Mouse (Mus musculus) lung, postnatal 10 days (tissue): Measurements from ENCODE around the gene Acly.
"Not testable (repeated sequence)": the region's sequence is repeated elsewhere in the genome, so short reads cannot be mapped to it uniquely, and the experiment has no call there.

Experiments used
- DNase-seq: peaks from one replicate; pipeline ENCODE4 v3.0.0; 2021

Gene Acly

DNA sequence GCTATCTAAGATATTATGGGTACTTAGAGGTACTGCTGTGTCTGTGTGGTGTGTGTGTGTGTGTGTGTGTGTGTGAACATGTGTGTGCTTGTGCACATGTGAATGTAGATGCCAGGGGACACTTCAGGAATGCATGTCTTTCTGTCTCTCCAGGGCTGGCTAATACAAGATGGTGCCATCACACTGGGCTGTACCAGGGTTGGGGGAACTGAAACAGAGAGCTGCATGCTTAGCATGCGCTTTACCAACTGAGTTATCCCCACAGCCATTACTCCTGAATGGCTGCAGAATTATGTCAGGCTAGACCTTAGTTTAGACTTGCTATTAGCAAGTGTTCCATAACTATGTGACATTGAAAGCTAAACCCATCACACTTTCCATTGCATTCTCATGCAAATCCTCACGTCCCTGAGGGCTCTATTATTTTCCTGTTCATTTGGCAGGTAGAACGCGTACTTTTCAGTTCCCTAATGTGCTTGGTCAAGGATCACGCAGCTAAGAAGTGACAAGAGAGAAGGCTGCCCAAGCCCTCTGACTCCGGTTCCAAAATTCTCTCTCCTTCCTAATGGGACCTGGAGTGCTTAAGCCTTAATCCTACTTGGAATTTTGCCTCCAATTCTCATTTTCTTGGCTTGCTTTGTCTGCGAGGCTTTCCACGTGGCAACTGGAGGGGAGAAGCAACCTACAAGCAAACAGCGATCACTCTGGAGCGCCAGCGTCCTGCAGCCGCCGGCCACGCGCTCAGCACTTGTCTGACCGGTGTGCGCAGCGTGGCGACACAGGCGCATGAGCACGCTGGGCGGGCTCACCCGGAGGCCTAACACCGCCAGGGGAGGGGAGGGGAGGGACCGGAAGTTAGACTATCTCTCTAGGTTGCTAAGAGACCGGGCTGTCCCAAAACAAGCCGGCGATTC is 17.3 kb upstream of the Acly start, which contains the start of gene Ttc25:
TSS of gene Ttc25 (plus strand) at position 776 of the 914 bp plus-strand sequence.
- peak; percentile 95 for DNase-seq

DNA sequence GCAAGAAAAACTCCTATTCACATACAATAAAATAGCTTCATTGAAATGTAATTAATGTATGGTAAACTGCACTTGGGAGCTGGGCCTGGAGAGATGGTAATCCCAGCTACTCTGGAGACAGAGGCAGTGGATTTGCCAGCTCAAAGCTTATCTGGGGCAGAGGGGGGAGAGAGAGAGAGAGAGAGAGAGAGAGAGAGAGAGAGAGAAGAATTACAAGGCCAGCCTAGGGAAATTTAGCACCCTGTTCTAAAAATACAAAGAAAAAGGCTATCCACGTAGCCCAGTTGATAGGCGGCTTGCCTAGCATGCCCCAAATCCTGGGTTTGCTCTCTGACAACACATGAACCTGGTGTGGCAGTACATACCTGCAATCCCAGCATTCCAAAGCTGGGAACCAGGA is 13.8 kb upstream of the Acly start:
- DNase-seq: no peak

DNA sequence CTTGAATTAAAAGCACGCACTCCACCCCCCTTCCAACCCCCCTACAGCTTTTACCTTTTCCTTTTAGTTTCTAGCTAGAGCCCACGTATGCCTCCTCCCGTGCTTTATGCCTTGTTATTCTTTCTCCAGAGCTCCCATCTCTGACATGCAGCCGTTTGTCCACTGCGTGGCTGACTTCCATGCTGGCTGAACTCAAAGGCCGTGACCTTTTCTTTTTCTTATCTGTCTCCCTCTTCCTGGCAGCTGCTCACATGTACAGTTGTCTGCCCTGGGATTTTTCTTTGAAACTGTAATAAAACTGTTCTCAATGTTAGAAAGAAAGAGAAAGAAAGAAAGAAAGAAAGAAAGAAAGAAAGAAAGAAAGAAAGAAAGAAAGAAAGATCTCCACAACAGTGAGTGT is 13.2 kb upstream of the Acly start:
- no peak for DNase-seq

DNA sequence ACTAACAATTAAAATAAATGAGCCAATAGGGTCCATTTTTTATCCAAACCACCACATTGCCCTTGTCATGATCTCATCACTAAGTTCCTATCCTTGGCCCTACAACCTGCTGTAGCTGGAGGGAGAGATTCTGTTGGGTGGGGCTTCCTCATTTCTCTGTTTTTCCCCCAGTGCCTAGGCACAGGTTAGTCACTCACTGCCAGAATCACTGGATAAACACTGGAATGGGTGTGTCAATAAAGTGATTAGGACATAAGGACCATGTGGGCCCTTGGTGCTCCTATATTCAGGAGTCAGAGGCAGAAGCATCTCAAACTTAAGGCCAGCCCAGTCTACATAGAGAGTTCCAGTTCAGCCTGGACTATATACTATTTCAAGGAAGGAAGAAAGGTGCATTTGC is 8.7 kb upstream of the Acly start:
- no peak for DNase-seq

DNA sequence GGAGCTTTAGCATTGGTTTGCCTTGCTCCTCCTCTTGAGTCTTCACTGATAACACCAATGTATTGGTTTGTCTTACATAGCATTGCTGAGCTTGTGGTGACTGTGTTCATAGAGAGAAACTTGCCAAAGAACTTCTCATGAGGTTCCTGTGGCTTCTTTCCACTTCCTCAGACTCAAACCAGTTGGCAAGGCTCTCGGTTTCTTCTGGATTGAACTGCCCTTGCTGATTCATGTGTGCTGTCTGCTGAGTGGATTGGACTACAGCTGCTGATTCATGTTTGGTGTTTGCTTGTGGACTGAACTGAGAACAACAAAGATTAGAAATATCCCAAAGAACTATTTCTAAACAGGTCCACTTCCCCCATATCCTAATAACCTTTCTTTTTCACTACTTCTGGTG is 8.2 kb upstream of the Acly start:
- no peak for DNase-seq

DNA sequence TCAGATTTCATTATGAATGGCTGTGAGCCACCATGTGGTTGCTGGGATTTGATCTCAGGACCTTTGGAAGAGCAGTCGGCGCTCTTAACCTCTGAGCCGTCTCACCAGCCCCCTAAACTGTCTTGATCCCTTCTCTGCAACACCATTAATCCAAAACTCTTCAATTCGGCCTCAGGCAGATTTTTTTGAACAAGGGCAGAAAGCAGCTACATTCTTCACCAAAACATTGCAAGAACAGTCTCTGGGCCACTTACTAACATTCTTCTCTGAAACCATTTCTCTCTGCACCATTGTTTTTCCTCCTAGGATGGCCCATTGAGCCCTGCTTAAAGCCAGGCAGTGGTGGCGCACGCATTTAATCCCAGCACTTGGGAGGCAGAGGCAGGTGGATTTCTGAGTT is 7.0 kb upstream of the Acly start:
- DNase-seq: not testable (repeated sequence)

DNA sequence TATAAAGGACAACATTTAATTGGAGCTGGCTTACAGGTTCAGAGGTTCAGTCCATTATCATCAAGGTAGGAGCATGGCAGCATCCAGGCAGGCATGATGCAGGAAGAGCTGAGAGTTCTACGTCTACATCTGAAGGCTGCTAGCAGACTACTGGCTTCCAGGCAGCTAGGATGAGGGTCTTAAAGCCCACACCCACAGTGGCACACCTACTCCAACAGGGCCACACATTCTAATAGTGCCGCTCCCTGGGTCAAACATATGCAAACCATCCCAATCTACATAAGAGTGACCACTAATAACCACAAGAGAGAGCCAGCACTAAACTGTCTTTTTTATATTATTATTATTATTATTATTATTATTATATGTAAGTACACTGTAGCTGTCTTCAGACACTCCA is 6.6 kb upstream of the Acly start:
- not testable (repeated sequence) for DNase-seq

DNA sequence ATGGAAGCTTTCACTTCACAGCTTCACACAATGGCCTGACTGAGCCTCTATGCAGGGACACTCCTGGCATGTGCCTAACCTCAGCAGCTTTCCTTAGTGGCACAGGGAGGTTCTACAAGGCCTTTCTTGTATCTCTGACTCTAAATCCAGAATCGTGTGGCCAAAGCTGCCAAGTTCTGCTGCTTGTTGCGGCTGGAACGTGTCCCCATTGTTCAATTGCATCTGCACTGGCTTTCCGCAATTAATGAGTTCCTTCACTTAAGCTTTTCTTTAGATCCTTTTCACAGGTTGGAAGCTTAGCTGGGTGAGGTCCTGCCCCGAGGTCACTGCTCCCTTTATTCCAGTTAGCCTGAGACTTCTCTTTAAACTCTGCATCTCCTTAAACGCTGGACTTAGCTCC is 6.1 kb upstream of the Acly start:
- DNase-seq: no peak

DNA sequence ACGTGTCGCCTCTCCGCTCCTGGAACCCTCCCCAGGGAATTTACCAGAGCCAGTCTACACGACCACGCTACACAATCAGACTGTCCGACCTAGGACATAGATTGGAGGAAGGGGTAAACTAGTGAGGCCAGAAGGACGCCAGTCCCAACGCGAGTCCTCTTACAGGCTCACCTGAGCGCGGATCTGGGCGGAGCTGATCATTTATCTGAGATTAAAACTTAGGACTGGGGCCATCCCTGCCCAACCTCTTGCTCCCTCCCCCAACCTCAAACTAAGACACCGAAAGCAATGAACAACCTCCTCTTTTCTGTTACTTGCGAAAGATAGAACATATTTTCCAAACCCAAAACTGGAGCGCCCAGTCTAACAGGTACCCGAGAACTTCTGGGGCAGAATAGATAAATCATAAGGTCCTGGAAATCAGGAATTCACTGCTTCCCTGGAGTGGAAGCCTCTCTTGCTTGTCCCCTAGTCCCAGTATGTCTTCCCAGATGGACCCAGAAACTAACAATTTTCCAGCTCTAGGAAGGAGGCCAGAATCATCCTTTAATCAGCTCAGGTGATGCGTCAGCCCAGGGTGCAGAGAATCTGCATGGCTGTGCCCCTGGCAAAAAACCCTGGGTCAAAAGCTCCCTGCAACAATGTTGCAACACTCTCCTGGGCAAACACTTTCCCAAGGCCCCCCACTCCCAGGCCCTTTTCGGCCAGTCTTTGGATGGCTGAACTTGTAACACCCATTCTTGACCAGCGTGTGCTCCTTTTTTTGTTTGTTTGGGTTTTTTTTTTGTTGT is 770 bp upstream of the Acly start:
- DNase-seq: no peak

DNA sequence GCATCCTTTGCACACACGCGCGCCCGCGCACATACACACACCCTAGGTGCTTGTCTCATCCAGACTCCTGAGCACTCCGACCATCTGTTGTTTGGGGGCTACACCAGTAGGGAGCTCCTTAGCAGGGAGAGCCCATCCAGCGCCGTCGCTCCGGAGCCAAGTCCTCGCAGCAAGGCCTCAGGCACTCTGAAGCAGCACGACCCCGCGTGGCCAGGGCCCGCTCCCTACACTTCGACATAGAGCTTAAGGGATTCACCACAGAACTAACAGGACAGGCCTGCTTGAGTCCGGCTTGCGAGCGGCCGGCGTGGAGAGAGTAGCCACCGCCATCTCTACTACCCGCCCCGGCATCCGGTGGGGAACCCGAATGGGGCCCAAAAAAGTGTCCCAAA is 738 bp downstream of the Acly start:
- peak; percentile 79 for DNase-seq

DNA sequence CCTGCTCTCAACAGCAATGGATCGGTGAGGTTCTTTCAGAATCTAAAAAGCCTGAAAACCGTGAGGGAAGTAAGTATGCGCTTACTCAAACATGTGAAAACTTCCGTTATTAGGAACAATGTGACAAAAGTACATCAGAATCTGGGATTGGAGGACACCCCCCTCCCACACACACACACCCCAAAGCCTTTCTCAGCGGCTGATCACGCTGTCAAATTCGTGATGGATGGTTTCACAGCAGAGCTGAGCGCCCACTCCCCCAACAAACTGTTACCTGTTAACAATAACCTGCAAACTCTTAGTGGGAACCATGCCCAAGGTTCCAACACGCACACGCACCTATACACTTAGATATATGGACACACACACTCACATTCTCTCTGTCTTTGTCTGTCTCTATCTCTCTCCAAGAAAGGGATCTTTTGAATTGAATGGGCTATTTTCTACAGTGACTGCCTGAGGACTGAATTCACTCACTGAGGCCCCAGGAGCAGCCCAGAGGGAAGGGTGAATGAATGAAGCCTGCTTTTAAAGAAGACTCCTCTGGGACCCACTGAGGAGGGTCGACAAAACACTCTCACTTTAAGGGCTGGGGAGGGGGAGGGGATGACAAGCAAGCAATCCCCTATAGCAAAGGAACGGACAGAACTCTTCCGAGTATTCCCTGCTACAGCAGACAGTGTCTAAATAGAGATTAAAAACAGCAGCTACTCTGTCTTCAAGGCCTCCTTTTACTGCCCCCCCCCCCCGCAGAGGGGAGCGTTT is 1.6 kb downstream of the Acly start:
- DNase-seq: no peak

DNA sequence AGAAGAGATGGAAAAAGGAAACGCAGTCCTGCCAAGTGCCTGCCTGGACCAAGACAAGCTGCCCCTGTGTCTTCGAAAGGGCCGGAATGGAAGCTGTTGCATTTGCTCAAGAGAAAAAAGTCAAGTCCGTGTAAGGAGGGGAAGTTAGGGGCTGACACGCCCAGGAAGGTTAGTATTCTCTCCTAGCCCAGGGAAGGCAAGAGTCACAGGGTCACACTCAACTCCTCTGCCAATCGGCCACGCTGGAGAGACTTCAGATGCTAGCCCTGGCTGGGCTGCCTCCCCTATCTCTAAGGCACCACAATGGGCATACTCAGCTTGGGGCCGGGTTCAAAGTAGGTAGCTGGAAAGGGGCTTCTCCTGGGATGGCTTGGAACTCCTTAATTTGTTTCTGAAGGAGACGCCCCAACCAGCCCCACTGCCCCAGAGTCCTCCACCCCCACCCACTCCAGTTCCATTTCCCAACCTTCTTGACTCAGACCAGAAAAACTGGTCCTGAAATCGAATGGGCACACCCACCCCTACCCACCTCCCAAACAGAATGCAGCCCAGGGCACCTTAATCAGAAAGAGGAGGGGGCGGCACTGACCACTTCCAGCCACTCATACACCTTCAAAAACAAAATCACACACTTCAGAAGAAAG is 2.7 kb downstream of the Acly start:
- peak; percentile 43 for DNase-seq

DNA sequence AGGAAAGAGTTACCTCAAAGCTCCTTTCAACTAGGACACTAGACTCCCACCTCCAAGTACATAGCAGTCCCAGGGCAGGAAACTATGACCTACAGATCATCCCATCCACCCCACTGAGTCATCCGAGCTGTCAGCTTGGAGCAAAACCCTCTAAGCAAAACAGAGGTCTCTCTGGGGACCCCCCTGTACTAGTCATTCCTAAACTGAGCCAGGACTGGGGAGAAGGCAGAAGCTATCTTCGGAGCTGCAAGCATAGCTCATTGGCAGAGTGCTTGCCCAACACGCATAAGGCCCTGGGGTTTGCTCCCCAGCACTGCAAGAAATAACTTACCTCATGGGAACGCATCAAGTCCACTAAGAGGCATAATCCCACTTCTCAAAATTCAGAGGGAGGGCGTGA is 3.4 kb downstream of the Acly start:
- no peak for DNase-seq

DNA sequence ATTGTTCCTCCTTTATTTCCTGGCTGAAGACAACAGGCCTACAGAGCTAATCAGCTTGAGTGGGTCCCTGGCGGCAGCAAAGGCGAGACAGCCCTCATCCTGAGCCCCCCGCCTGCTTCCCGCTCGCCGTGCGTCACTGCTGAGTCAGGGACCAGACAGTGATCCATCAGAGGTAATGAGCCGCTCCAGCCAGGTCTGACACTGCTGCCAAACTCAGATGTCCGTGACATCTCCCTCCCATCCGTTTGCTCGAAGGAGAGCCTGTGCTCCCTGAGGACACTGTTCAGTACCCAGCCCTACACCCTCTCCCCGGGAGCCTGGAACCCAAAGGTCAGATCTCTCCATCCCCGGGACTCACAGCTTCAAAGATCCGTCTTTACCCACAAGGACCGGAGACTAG is 7.0 kb downstream of the Acly start:
- DNase-seq: no peak

DNA sequence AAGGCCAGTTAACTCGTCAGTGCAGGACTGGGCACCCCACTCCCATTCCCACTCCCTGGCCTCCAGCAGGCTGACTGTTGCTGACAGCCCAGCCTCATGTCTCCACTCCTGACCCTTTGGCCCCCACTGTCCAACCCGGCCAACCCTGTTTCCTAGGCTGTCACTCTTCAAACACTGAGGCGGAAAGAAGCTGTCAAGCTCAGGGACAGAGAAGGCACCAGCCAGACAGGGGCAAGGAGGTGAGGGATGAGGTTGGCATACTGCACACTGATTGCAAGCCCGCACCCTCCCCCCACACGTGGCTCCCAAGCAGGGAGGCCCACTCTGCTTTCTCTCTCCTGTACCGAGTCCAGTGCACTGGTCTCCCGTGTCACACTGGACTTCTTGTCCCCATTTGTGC is 8.6 kb downstream of the Acly start:
- no peak for DNase-seq

DNA sequence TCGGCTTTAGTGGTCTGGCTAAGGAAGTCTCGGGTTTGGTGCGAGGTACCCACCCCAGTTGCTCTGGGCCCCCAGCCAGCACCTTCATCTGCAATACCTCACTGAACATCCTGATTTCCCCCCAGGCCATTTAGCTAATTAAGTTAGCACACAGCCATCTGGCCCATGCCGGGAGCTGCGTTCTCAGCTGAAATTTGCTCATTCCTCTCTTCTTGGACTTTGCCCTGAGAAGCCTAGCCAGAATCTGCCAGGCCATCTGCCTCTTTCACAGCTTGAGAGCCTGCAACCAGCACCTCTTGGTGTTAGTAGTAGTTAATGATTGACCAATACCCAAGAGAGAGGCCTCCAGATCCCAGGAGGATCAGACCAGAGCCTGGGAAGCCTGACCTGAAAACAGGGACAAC is 9.6 kb downstream of the Acly start:
- peak; percentile 15 for DNase-seq

DNA sequence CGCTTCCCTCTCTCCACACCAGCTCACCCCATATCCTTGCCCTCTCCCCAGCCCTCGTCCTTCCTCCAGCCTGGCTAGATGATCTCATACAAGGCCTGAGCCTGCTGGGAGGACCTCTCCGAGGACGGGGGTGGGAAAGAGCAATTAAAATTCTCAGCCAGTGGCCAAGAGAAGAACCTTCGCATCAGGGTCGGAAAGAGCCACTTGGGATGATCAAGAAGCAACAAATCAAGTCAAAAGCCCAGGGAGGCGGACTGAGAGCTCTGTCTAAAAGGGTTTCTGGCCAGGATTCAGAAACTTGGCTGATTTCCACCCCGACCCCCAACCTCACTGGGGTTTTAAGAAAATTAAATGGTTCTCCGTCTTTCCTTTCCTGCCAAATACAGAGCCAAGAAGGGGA is 11.5 kb downstream of the Acly start:
- DNase-seq: no peak

DNA sequence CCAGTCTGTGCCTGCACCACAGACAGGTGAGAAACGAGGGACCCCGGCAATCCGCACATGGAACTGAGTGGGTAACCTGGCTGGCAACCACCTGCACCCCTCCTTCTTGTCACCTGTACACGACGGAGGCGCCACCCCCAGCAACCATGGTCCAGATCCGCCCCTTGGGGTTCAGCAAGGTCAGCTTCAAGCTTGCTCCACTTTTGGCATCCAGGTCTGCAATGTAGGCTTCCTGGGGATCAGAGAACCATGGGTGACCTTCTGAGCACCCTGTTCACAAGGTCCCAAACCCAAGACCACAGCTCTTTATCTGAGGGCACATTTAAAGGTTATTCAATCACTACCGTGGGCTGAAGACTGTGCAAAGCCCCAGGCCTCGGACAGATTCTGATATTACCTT is 12.0 kb downstream of the Acly start:
- DNase-seq: no peak

DNA sequence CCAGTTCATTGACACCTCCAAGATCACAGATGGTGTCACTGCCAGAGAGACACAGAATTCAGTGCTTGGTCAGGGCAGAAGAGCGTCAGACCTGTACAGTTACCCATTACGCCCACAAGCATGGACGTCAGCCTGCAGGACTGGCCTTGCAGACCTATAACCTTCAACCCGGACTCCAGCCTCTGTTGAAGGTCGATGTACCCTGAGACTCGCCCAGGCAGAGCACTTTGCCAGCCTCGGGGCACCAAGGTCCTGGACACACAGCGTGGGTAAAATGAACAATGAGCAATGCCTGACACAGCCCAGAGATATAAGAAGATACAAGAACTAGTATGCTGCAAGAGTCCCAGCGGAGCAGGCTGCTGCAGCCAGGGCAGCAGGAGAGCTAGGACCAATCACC is 12.7 kb downstream of the Acly start:
- DNase-seq: no peak

DNA sequence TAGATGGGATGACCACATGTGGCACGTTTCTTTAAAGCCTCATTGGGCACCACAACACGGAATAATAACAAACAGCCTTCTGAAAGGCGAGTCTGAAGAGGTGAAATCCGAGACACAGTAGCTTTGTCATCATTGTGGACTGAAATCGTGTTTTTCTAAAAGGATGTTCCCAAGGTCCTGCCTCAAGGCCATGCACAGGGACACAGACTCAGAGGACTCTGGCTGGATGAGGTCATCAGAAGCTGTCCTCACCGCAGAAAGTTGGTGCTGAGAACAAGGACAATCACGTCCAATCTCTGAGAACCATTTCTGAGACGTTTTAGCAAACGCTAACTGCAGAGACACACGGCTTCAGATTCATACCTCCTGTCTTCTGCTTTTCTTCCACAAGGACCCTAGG is 14.1 kb downstream of the Acly start:
- DNase-seq: no peak

DNA sequence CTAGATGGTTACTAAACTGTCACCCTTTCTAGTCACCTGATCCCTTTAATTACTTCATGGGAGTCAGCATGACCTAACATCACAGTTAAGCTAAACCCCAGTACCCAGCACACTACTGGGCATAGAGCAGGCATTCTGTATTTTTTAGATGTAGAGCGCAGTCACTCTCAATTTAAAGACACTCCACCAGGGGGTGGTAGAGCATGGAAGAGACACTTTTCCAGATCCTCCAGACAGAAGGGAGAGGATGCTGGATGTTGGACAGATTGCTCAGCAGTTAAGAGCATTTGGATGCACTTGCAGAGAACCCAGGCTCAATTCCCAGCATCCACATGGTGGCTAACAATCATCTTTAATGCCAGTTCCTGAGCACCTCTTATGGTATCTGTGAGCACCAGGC is 15.4 kb downstream of the Acly start:
- DNase-seq: peak; percentile 51

DNA sequence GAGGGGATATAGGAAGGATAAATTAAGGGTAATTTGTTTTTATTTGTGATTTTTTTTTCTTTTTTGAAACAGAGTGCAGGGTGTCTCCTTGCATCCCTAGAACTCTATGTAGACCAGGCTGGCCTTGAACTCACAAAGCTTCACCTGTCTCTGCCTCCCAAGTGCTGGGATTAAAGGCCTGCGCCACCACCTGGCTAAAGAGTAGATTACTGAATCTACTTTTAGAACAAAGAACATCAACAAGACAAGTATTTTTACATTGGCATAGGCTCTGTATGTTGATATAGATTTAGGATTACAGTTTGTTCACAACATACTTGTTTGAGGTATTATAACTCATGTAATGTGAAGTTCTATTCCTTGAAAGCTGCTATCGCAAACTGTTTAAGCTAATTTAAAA is 17.2 kb downstream of the Acly start:
- DNase-seq: no peak

DNA sequence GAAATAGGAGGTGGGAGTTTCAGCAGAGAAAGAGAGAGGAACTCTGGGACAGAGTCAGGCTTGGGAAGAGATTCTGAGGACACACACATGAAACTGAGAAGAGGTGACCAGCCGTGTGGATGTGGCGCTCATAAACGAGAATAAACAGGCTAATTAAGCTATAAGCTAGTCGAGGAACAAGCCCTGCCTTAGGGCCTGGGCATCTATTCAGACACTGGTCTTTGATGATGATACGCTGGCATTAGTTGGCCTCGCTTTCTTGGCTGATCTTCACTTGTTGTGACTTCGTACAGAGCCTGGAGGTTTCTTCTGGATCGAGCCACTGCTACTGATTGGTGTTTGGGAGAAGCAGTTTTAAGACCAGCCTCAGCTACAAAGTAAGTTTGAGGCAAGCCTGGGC is 21.8 kb downstream of the Acly start:
- no peak for DNase-seq
